ENCODE assay signal across 8 mouse cellular contexts in genomic region chr6:124769101-124769765, GRCm38 (mm10). TPM values are rescaled to one million over a fixed set of nuclear protein-coding genes. Genes with fewer than 3 reads are reported as not detected.
DNase-seq lines count a peak whose midpoint lies in the region; ATAC-seq and TF ChIP-seq lines count a peak whose summit lies in the region.

Gene Eno2 (minus strand): TSS chr6:124769673.

- no peak within 1 kb of the TSS for H3K27ac ChIP-seq in heart, embryonic 13.5 days (replicated peaks)
- no peak within 1 kb of the TSS for H3K27ac ChIP-seq in lung, embryonic 16.5 days (ENCODE audit: low read length)

- no peak for TF ChIP-seq CTCF in E14TG2a.4 (conservative IDR thresholded peaks at IDR 0.05; ENCODE audit: low read length)

- peaks cover 59% of the 10 kb centered on the region for H3K4me1 ChIP-seq in E14TG2a.4 (replicated peaks; ENCODE audit: low read depth, low read length)
- peaks cover 27% of the 10 kb centered on the region for H3K4me1 ChIP-seq in heart, embryonic 13.5 days
- H3K4me1 ChIP-seq in lung, embryonic 16.5 days (replicated peaks; ENCODE audit: control insufficient read depth, insufficient read depth, low read length): peaks cover 12% of the 10 kb centered on the region; the same call in 1 of the 2 replicates

- H3K36me3 ChIP-seq in E14TG2a.4 (ENCODE audit: insufficient read depth, low read length): no peaks in the 10 kb centered on the region
- no peaks in the 10 kb centered on the region for H3K36me3 ChIP-seq in heart, embryonic 13.5 days
- no peaks in the 10 kb centered on the region for H3K36me3 ChIP-seq in lung, embryonic 16.5 days (ENCODE audit: control insufficient read depth, insufficient read depth, low read length)

- peaks cover 36% of the 10 kb centered on the region for H3K27me3 ChIP-seq in E14TG2a.4 (ENCODE audit: insufficient read depth, low read length)
- peaks cover 43% of the 10 kb centered on the region for H3K27me3 ChIP-seq in heart, embryonic 13.5 days (replicated peaks)
- peaks cover 3% of the 10 kb centered on the region for H3K27me3 ChIP-seq in lung, embryonic 16.5 days (ENCODE audit: control insufficient read depth, insufficient read depth, low read depth, low read length)

- H3K4me2 ChIP-seq in heart, embryonic 13.5 days: peak within 1 kb of the TSS; percentile 77
- H3K4me2 ChIP-seq in lung, embryonic 16.5 days (ENCODE audit: low read depth, low read length): peak within 1 kb of the TSS; percentile 95

- H3K4me3 ChIP-seq in E14TG2a.4 (replicated peaks; ENCODE audit: low read length): peak within 1 kb of the TSS; percentile 79
- H3K4me3 ChIP-seq in heart, embryonic 13.5 days: peak within 1 kb of the TSS; percentile 54
- peak within 1 kb of the TSS; percentile 56 for H3K4me3 ChIP-seq in lung, embryonic 16.5 days (ENCODE audit: low read length)

- peak; percentile 62 for DNase-seq in ZHBTc4 (ENCODE audit: low read depth, low spot score)
- DNase-seq in embryo, embryonic 10 days (ENCODE audit: low spot score): peak; percentile 55
- DNase-seq in layer of hippocampus, adult 8-10 months (ENCODE audit: low spot score in 2 of 2): peak in 1 of 2 experiments; percentile 70
- peak; percentile 87 for DNase-seq in right cerebral cortex, adult 18-20 months
- DNase-seq in spleen, postnatal 14 days (ENCODE audit: low spot score in 2 of 2): no peak

- peak within 1 kb of the TSS; percentile 78 for H3K9ac ChIP-seq in heart, embryonic 13.5 days
- peak within 1 kb of the TSS; percentile 69 for H3K9ac ChIP-seq in lung, embryonic 16.5 days (ENCODE audit: low read length)

- no peaks in the 10 kb centered on the region for H3K9me3 ChIP-seq in E14TG2a.4 (ENCODE audit: low read length)
- H3K9me3 ChIP-seq in heart, embryonic 13.5 days: no peaks in the 10 kb centered on the region
- no peaks in the 10 kb centered on the region for H3K9me3 ChIP-seq in lung, embryonic 16.5 days (ENCODE audit: control insufficient read depth, low read length)

- peak; percentile 3; the same call in 1 of the 2 replicates for ATAC-seq in heart, embryonic 13.5 days (ENCODE audit: extremely low read depth, insufficient number of reproducible peaks, low FRiP score, low TSS enrichment)
- peak; percentile 79 for ATAC-seq in lung, embryonic 16.5 days (ENCODE audit: low read depth)

- under 1% methylated on average over 54 of the region's 54 CpGs for WGBS in heart, embryonic 13.5 days
- WGBS in lung, embryonic 16.5 days: 1% methylated on average over 54 of the region's 54 CpGs

RNA-seq across cellular contexts. Expression of gene Eno2, which starts in this region (rescaled TPM):
- 4.6 and 4.9 TPM in 2 replicates for polyA plus RNA-seq in heart, embryonic 13.5 days (2015; fragmentation: Nextera tagmentation; extraction: Ambion mirVana)
- 1,000 to 10,000 TPM in 3 of 4 experiments, 100 to 1,000 TPM in 1; 993 to 1,113 (median 1,027) TPM for total RNA-seq in layer of hippocampus, adult 8-10 months (2022)
- polyA plus RNA-seq in lung, embryonic 16.5 days (2015; fragmentation: Nextera tagmentation; extraction: Ambion mirVana): 3.5 and 4.7 TPM in 2 replicates

Comparison
In these comparisons a context has a peak if more than half of its experiments do, and no peak if none do; other contexts are left out.
1. DNase-seq: peak in ZHBTc4 (single experiment), embryo, embryonic 10 days (single experiment) and right cerebral cortex, adult 18-20 months (single experiment); none in spleen, postnatal 14 days (0 of 2).
2. Peak in every context shown above with its lines, with median percentiles within 50 percentile points of each other: H3K4me3 ChIP-seq.